Mouse (Mus musculus) forebrain, embryonic 12.5 days (tissue): Measurements from ENCODE around the gene Dpp7. TPM values are rescaled to one million over a fixed set of nuclear protein-coding genes. Genes with fewer than 3 reads are reported as not detected.

Source experiments
- ATAC-seq: fragments of 200-750 bp; cut with Nextera tagmentation; 2 replicates; pipeline ENCODE4 v1.8.0; 2017; ENCODE audit warnings: moderate TSS enrichment; ENCODE audit not compliant: low FRiP score
- H3K27ac ChIP-seq: fragments of 300-500 bp; sonication (generic); 2 replicates; pipeline ENCODE4 v1.5.1; 2016; ENCODE audit warnings: mild to moderate bottlenecking
- H3K27me3 ChIP-seq: fragments of 300-500 bp; sonication (generic); 2 replicates; pipeline ENCODE4 v1.6.1; 2016; ENCODE audit warnings: mild to moderate bottlenecking
- H3K36me3 ChIP-seq: fragments of 300-500 bp; sonication (generic); replicated peaks from 2 replicates; pipeline ENCODE4 v1.6.1; 2016; ENCODE audit warnings: mild to moderate bottlenecking
- H3K4me1 ChIP-seq: fragments of 300-500 bp; sonication (generic); 2 replicates; pipeline ENCODE4 v1.6.1; 2016
- H3K4me2 ChIP-seq: fragments of 300-500 bp; sonication (generic); 2 replicates; pipeline ENCODE4 v1.6.1; 2016; ENCODE audit warnings: mild to moderate bottlenecking, moderate library complexity
- H3K4me3 ChIP-seq: fragments of 300-500 bp; sonication (generic); replicated peaks from 2 replicates; pipeline ENCODE4 v1.5.1; 2016; ENCODE audit warnings: mild to moderate bottlenecking
- H3K9ac ChIP-seq: fragments of 300-500 bp; sonication (generic); 2 replicates; pipeline ENCODE4 v1.6.1; 2016; ENCODE audit warnings: mild to moderate bottlenecking
- H3K9me3 ChIP-seq: fragments of 300-500 bp; sonication (generic); 2 replicates; pipeline ENCODE4 v1.6.1; 2016
- WGBS: fragments of 180-500 bp; shearing (Covaris S2); methylation state at CpG from one replicate; pipeline ENCODE4 v1.1.7; 2016; 5-methylcytosine and 5-hydroxymethylcytosine counted together
- polyA plus RNA-seq: library from polyadenylated mRNA; unstranded; fragments of >200 nt; fragmentation: Nextera tagmentation; extraction: Ambion mirVana; gene quantifications from 2 replicates; pipeline ENCODE4 v1.2.1, GENCODE M21; 2016

The Dpp7 gene
- polyA plus RNA-seq, result 18.0 and 19.9 TPM in 2 replicates

GRCm38 (mm10) chr2:25356208-25357079 lies at the start of gene Dpp7:
Gene Dpp7, minus strand, starts transcription at chr2:25356359.
- H3K4me1 ChIP-seq, result peaks cover 21% of the 10 kb centered on the region
- peak within 1 kb of the TSS; percentile 62 for H3K9ac ChIP-seq
- ATAC-seq, result peak; percentile 90
- no peak within 1 kb of the TSS for H3K27ac ChIP-seq
- H3K9me3 ChIP-seq, result no peaks in the 10 kb centered on the region
- H3K4me2 ChIP-seq, result peak within 1 kb of the TSS; percentile 85
- WGBS, result 5% methylated on average over 13 of the region's 13 CpGs
- peak within 1 kb of the TSS; percentile 51 for H3K4me3 ChIP-seq
- H3K27me3 ChIP-seq, result no peaks in the 10 kb centered on the region
- peaks cover 23% of the 10 kb centered on the region for H3K36me3 ChIP-seq

- no peak for ATAC-seq
- peak overlapping the region; percentile 76 for H3K4me2 ChIP-seq
- no peaks in the 10 kb centered on the region for H3K9me3 ChIP-seq
- peak overlapping the region; percentile 90 for H3K4me3 ChIP-seq
- H3K4me1 ChIP-seq, result peaks cover 27% of the 10 kb centered on the region
- H3K9ac ChIP-seq, result peak overlapping the region; percentile 91
- peaks cover 29% of the 10 kb centered on the region for H3K27me3 ChIP-seq
- H3K27ac ChIP-seq, result no peak overlapping the region
- H3K36me3 ChIP-seq, result peaks cover 20% of the 10 kb centered on the region
- 89% methylated on average over 4 of the region's 4 CpGs for WGBS
These were observed 47.8 kb upstream of the Dpp7 start for GRCm38 (mm10) chr2:25403994-25404393.

GRCm38 (mm10) chr2:25402972-25403601 lies 46.9 kb upstream of the Dpp7 start:
- H3K4me2 ChIP-seq, result peak overlapping the region; percentile 76
- WGBS, result under 1% methylated on average over 54 of the region's 54 CpGs
- peak; percentile 82 for ATAC-seq
- peaks cover 13% of the 10 kb centered on the region for H3K36me3 ChIP-seq
- H3K9ac ChIP-seq, result peak overlapping the region; percentile 91
- H3K27me3 ChIP-seq, result peaks cover 38% of the 10 kb centered on the region
- peak overlapping the region; percentile 90 for H3K4me3 ChIP-seq
- H3K9me3 ChIP-seq, result no peaks in the 10 kb centered on the region
- peaks cover 27% of the 10 kb centered on the region for H3K4me1 ChIP-seq
- H3K27ac ChIP-seq, result peak overlapping the region; percentile 92

- peak overlapping the region; percentile 91 for H3K9ac ChIP-seq
- WGBS, result under 1% methylated on average over 13 of the region's 13 CpGs
- peak overlapping the region; percentile 92 for H3K27ac ChIP-seq
- H3K4me3 ChIP-seq, result peak overlapping the region; percentile 90
- H3K4me1 ChIP-seq, result peaks cover 27% of the 10 kb centered on the region
- H3K9me3 ChIP-seq, result no peaks in the 10 kb centered on the region
- H3K4me2 ChIP-seq, result peak overlapping the region; percentile 76
- H3K36me3 ChIP-seq, result peaks cover 7% of the 10 kb centered on the region
- peak; percentile 37 for ATAC-seq
- H3K27me3 ChIP-seq, result peaks cover 44% of the 10 kb centered on the region
These were observed 46.3 kb upstream of the Dpp7 start for GRCm38 (mm10) chr2:25402377-25402971.

- Histone ChIP-seq H3K4me1 (peaks cover 31% of the 10 kb centered on the region), H3K9me3 (no peaks in the 10 kb centered on the region), H3K27ac (no peak overlapping the region), H3K36me3 (no peaks in the 10 kb centered on the region), H3K9ac (no peak overlapping the region), H3K4me2 (peak overlapping the region; percentile 50), H3K4me3 (peak overlapping the region; percentile 25), H3K27me3 (peaks cover 61% of the 10 kb centered on the region)
- WGBS, result 4% methylated on average over 17 of the region's 17 CpGs
- ATAC-seq, result no peak
These were observed 44.6 kb upstream of the Dpp7 start for GRCm38 (mm10) chr2:25400764-25401163.

GRCm38 (mm10) chr2:25400291-25400690 lies 44.1 kb upstream of the Dpp7 start:
- Histone ChIP-seq H3K27me3 (peaks cover 66% of the 10 kb centered on the region), H3K4me2 (peak overlapping the region; percentile 50), H3K27ac (no peak overlapping the region), H3K36me3 (no peaks in the 10 kb centered on the region), H3K9me3 (no peaks in the 10 kb centered on the region), H3K4me3 (peak overlapping the region; percentile 25; the same call in 1 of the 2 replicates), H3K9ac (no peak overlapping the region), H3K4me1 (peaks cover 30% of the 10 kb centered on the region)
- WGBS, result 24% methylated on average over 16 of the region's 16 CpGs
- no peak for ATAC-seq

GRCm38 (mm10) chr2:25399051-25399450 lies 42.9 kb upstream of the Dpp7 start, which contains the start of gene Npdc1:
Gene Npdc1, plus strand, starts transcription at chr2:25399351.
- no peak for ATAC-seq
- Histone ChIP-seq H3K4me3 (no peak within 1 kb of the TSS), H3K9me3 (no peaks in the 10 kb centered on the region), H3K4me2 (no peak within 1 kb of the TSS), H3K27ac (no peak within 1 kb of the TSS), H3K27me3 (peaks cover 78% of the 10 kb centered on the region), H3K4me1 (peaks cover 33% of the 10 kb centered on the region), H3K9ac (no peak within 1 kb of the TSS), H3K36me3 (no peaks in the 10 kb centered on the region)
- 73% methylated on average over 8 of the region's 8 CpGs for WGBS

- Histone ChIP-seq H3K9ac (no peak overlapping the region), H3K4me2 (no peak overlapping the region), H3K36me3 (no peaks in the 10 kb centered on the region), H3K9me3 (no peaks in the 10 kb centered on the region), H3K4me3 (no peak overlapping the region), H3K27me3 (peaks cover 84% of the 10 kb centered on the region), H3K27ac (no peak overlapping the region), H3K4me1 (peaks cover 28% of the 10 kb centered on the region)
- no peak for ATAC-seq
- 91% methylated on average over 7 of the region's 7 CpGs for WGBS
These were observed 41.9 kb upstream of the Dpp7 start for GRCm38 (mm10) chr2:25398065-25398464.

GRCm38 (mm10) chr2:25397010-25397409 lies 40.9 kb upstream of the Dpp7 start:
- no peaks in the 10 kb centered on the region for H3K9me3 ChIP-seq
- 71% methylated on average over 1 of the region's 1 CpGs for WGBS
- no peak for ATAC-seq
- no peak overlapping the region for H3K27ac ChIP-seq
- H3K4me3 ChIP-seq, result no peak overlapping the region
- H3K27me3 ChIP-seq, result peaks cover 84% of the 10 kb centered on the region
- no peaks in the 10 kb centered on the region for H3K36me3 ChIP-seq
- no peak overlapping the region for H3K4me2 ChIP-seq
- peaks cover 21% of the 10 kb centered on the region for H3K4me1 ChIP-seq
- H3K9ac ChIP-seq, result no peak overlapping the region

GRCm38 (mm10) chr2:25396597-25396983 lies 40.4 kb upstream of the Dpp7 start:
- Histone ChIP-seq H3K4me1 (peaks cover 21% of the 10 kb centered on the region), H3K27me3 (peaks cover 81% of the 10 kb centered on the region), H3K9me3 (no peaks in the 10 kb centered on the region), H3K4me2 (no peak overlapping the region), H3K4me3 (no peak overlapping the region), H3K27ac (no peak overlapping the region), H3K9ac (0 out of 2 replicates have a peak overlapping the region, but pooled peaks have one; percentile 29), H3K36me3 (no peaks in the 10 kb centered on the region)
- no peak for ATAC-seq
- 42% methylated on average over 3 of the region's 3 CpGs for WGBS

- H3K4me3 ChIP-seq, result peak within 1 kb of the TSS; percentile 37
- peaks cover 75% of the 10 kb centered on the region for H3K27me3 ChIP-seq
- peak; percentile 23; the same call in 1 of the 2 replicates for ATAC-seq
These were observed 39.8 kb upstream of the Dpp7 start, which contains the start of gene Entpd2 for GRCm38 (mm10) chr2:25395721-25396596. Gene Entpd2, plus strand, starts transcription at chr2:25395874.

More at GRCm38 (mm10) chr2:25395721-25396596, 39.8 kb upstream of the Dpp7 start, which contains the start of gene Entpd2:
- Histone ChIP-seq H3K4me2 (peak within 1 kb of the TSS; percentile 64), H3K4me1 (peaks cover 21% of the 10 kb centered on the region), H3K27ac (no peak within 1 kb of the TSS), H3K9me3 (no peaks in the 10 kb centered on the region), H3K9ac (peak within 1 kb of the TSS; percentile 29; the same call in 1 of the 2 replicates), H3K36me3 (no peaks in the 10 kb centered on the region)
- WGBS, result 1% methylated on average over 56 of the region's 57 CpGs
